Mouse (Mus musculus) left cerebral cortex, postnatal 4 days (tissue): ENCODE results near the gene Angptl7. TPM values are rescaled to one million over a fixed set of nuclear protein-coding genes. Genes with fewer than 3 reads are reported as not detected.

Experiments
- DNase-seq: peaks from one replicate; pipeline ENCODE4 v3.0.0-alpha.2; 2022
- intact Hi-C: fragments of 180-260 bp; cut with DNase I; formaldehyde crosslinking; loops from one replicate; pipeline ENCODE4 v1.15.1; 2025
- total RNA-seq, 2 experiments: library from RNA; stranded (reverse); gene quantifications; 2 replicates each; pipeline ENCODE4 v1.2.3; 2021

The Angptl7 gene
- total RNA-seq, 2 experiments from 2014 or later, result 0.42 TPM; not detected in 1

GRCm38 (mm10) chr4:148495874-148496689 is 4.2 kb downstream of the Angptl7 start:
- intact Hi-C loops, result no loop called here
- peak; percentile 94 for DNase-seq

- DNase-seq, result no peak
- intact Hi-C loops, result no loop called here
Observed at GRCm38 (mm10) chr4:148495160-148495559, 5.1 kb downstream of the Angptl7 start.

GRCm38 (mm10) chr4:148491448-148491847 is 8.8 kb downstream of the Angptl7 start:
- intact Hi-C loops, result no loop called here
- DNase-seq, result peak; percentile 68

- DNase-seq, result no peak
- intact Hi-C loops, result no loop called here
Observed at GRCm38 (mm10) chr4:148490502-148490901, 9.8 kb downstream of the Angptl7 start.

GRCm38 (mm10) chr4:148487841-148488240 is 12.4 kb downstream of the Angptl7 start:
- DNase-seq, result no peak
- intact Hi-C loops, result no loop called here

- DNase-seq, result no peak
- intact Hi-C loops, result no loop called here
Observed at GRCm38 (mm10) chr4:148484511-148484910, 15.7 kb downstream of the Angptl7 start.

GRCm38 (mm10) chr4:148481557-148482168 is 18.6 kb downstream of the Angptl7 start:
- intact Hi-C loops, result no loop called here
- DNase-seq, result no peak

GRCm38 (mm10) chr4:148480245-148480644 is 20.0 kb downstream of the Angptl7 start:
- no peak for DNase-seq
- intact Hi-C loops, result no loop called here

- intact Hi-C loops, result no loop called here
- DNase-seq, result no peak
Observed at GRCm38 (mm10) chr4:148473496-148473895, 26.8 kb downstream of the Angptl7 start.

- no peak for DNase-seq
- intact Hi-C loops, result no loop called here
Observed at GRCm38 (mm10) chr4:148472436-148473174, 27.7 kb downstream of the Angptl7 start.

- intact Hi-C loops, result no loop called here
- DNase-seq, result no peak
Observed at GRCm38 (mm10) chr4:148471363-148471806, 28.9 kb downstream of the Angptl7 start.

- DNase-seq, result no peak
- intact Hi-C loops, result no loop called here
Observed at GRCm38 (mm10) chr4:148469487-148470252, 30.6 kb downstream of the Angptl7 start.

GRCm38 (mm10) chr4:148468396-148468795 is 31.9 kb downstream of the Angptl7 start:
- no peak for DNase-seq
- intact Hi-C loops, result no loop called here

GRCm38 (mm10) chr4:148466511-148467079 is 33.7 kb downstream of the Angptl7 start:
- intact Hi-C loops, result no loop called here
- DNase-seq, result no peak

- intact Hi-C loops, result no loop called here
- DNase-seq, result no peak
Observed at GRCm38 (mm10) chr4:148464869-148465268, 35.4 kb downstream of the Angptl7 start.

- intact Hi-C loops, result no loop called here
Observed at GRCm38 (mm10) chr4:148464301-148464700, 36.0 kb downstream of the Angptl7 start.

GRCm38 (mm10) chr4:148463208-148463960 is 36.9 kb downstream of the Angptl7 start:
- DNase-seq, result peak; percentile 47
- intact Hi-C loops, result no loop called here

More at GRCm38 (mm10) chr4:148464301-148464700, 36.0 kb downstream of the Angptl7 start:
- no peak for DNase-seq

- DNase-seq, result no peak
- intact Hi-C loops, result no loop called here
Observed at GRCm38 (mm10) chr4:148462717-148463116, 37.5 kb downstream of the Angptl7 start.

GRCm38 (mm10) chr4:148461772-148462171 is 38.5 kb downstream of the Angptl7 start:
- intact Hi-C loops, result no loop called here
- no peak for DNase-seq
